ENCODE assay signal across 9 mouse cellular contexts in genomic region chr5:28464361-28465098, GRCm38 (mm10). TPM values are rescaled to one million over a fixed set of nuclear protein-coding genes. Genes with fewer than 3 reads are reported as not detected.
A peak's percentile ranks its signal among the peaks of the same experiment; 100 is the strongest.
DNase-seq lines count a peak whose midpoint lies in the region; ATAC-seq and TF ChIP-seq lines count a peak whose summit lies in the region.
"Had no signal": no experiment of that assay in that cellular context is flagged by ENCODE, and none has a peak within 500 bp of the region (broad histone marks: within the 10 kb centered on the region; RNA-seq: fewer than 3 reads in every experiment).

No protein-coding gene starts in this region.

- peak; percentile 33 to 34 for DNase-seq in left cerebral cortex, postnatal 25 days (ENCODE audit: low spot score in 2 of 2)
- DNase-seq in left cerebral cortex, adult 11 months (ENCODE audit: low spot score), result no peak
- DNase-seq in embryo, embryonic 10 days (ENCODE audit: low spot score), result peak; percentile 53
- DNase-seq in gastrocnemius, postnatal 25 days, result no peak

- ATAC-seq in hindbrain, embryonic 12.5 days (ENCODE audit: low FRiP score), result peak; percentile 33
- ATAC-seq in limb, embryonic 12.5 days (ENCODE audit: insufficient number of reproducible peaks, insufficient read depth, low FRiP score, low TSS enrichment, low read depth), result no peak
- ATAC-seq in activated CD4-positive, CD25-positive, alpha-beta regulatory T cell, adult 4 months, result no peak

- peaks cover 51% of the 10 kb centered on the region for H3K4me1 ChIP-seq in hindbrain, embryonic 12.5 days
- H3K4me1 ChIP-seq in limb, embryonic 12.5 days (replicated peaks), result peaks cover 52% of the 10 kb centered on the region
- H3K4me1 ChIP-seq in olfactory bulb, adult 2 months (ENCODE audit: control insufficient read depth, insufficient read depth, low read length), result peaks cover 16% of the 10 kb centered on the region

- H3K4me3 ChIP-seq in hindbrain, embryonic 12.5 days, result peak overlapping the region; percentile 51
- H3K4me3 ChIP-seq in limb, embryonic 12.5 days (replicated peaks), result peak overlapping the region; percentile 54
- peak overlapping the region; percentile 79 for H3K4me3 ChIP-seq in olfactory bulb, adult 2 months (ENCODE audit: insufficient read depth, low read depth, low read length)

- WGBS in hindbrain, embryonic 12.5 days, result under 1% methylated on average over 68 of the region's 76 CpGs
- WGBS in limb, embryonic 12.5 days, result under 1% methylated on average over 76 of the region's 76 CpGs
- under 1% methylated on average over 76 of the region's 76 CpGs for WGBS in olfactory bulb, adult 2 months

- no peak for TF ChIP-seq CTCF in olfactory bulb, adult 2 months (IDR thresholded peaks at IDR 0.05; ENCODE audit: insufficient read depth, low read depth, low read length)

- intact Hi-C loops in left cerebral cortex, postnatal 25 days (cut with DNase I), result loop anchor here (5.0 to 10.0 kb wide), 3 partner anchors 390 to 828 kb away; partner anchors contain the start of gene Rnf32

- peak overlapping the region; percentile 61 for H3K9ac ChIP-seq in hindbrain, embryonic 12.5 days
- H3K9ac ChIP-seq in limb, embryonic 12.5 days (replicated peaks), result 0 out of 2 replicates have a peak overlapping the region, but pooled peaks have one; percentile 48

- H3K27me3 ChIP-seq in hindbrain, embryonic 12.5 days, result peaks cover 100% of the 10 kb centered on the region
- H3K27me3 ChIP-seq in limb, embryonic 12.5 days, result peaks cover 100% of the 10 kb centered on the region

- peak overlapping the region; percentile 93 for H3K4me2 ChIP-seq in hindbrain, embryonic 12.5 days (replicated peaks)
- peak overlapping the region; percentile 93 for H3K4me2 ChIP-seq in limb, embryonic 12.5 days

- no peaks in the 10 kb centered on the region for H3K9me3 ChIP-seq in hindbrain, embryonic 12.5 days (replicated peaks)
- no peaks in the 10 kb centered on the region for H3K9me3 ChIP-seq in limb, embryonic 12.5 days

- no peak overlapping the region for H3K27ac ChIP-seq in hindbrain, embryonic 12.5 days
- no peak overlapping the region for H3K27ac ChIP-seq in limb, embryonic 12.5 days
- H3K27ac ChIP-seq in olfactory bulb, adult 2 months (ENCODE audit: insufficient read depth, low read depth, low read length), result peak overlapping the region; percentile 50; the same call in 1 of the 2 replicates
- H3K27ac ChIP-seq: macrophage had no signal

- no peak for TF ChIP-seq POLR2A in olfactory bulb, adult 2 months (IDR thresholded peaks at IDR 0.05; ENCODE audit: insufficient read depth, low read depth, low read length)

- H3K36me3 ChIP-seq in hindbrain, embryonic 12.5 days, result no peaks in the 10 kb centered on the region
- H3K36me3 ChIP-seq in limb, embryonic 12.5 days, result no peaks in the 10 kb centered on the region

RNA-seq across cellular contexts. Expression of gene Shh, which starts 2.5 kb away (rescaled TPM):
- 1 to 10 TPM; 3.1 to 3.5 TPM for total RNA-seq in left cerebral cortex, postnatal 25 days (2021)
- 4.7 and 5.6 TPM in 2 replicates for polyA plus RNA-seq in hindbrain, embryonic 12.5 days (2016; fragmentation: Nextera tagmentation; extraction: Ambion mirVana)
- 0.08 and 0.09 TPM in 2 replicates for polyA plus RNA-seq in limb, embryonic 12.5 days (2016; fragmentation: Nextera tagmentation; extraction: Ambion mirVana)
- polyA plus RNA-seq in olfactory bulb, adult 2 months (2012; ENCODE audit: insufficient read depth, insufficient read length, low replicate concordance, missing spikeins), result not detected in 2 replicates
- not detected for total RNA-seq in gastrocnemius, postnatal 25 days (2021)
- not detected for polyA plus RNA-seq in activated CD4-positive, CD25-positive, alpha-beta regulatory T cell, adult 4 months (2017; shearing (Covaris generic))
- polyA plus RNA-seq: macrophage had no signal

Comparison
In these comparisons a context has a peak if more than half of its experiments do, and no peak if none do; other contexts are left out.
1. DNase-seq: peak in left cerebral cortex, postnatal 25 days (2 of 2) and embryo, embryonic 10 days (single experiment); none in left cerebral cortex, adult 11 months (single experiment) and gastrocnemius, postnatal 25 days (single experiment).
2. Peak in every context shown above with its lines, with median percentiles within 50 percentile points of each other: H3K4me3 ChIP-seq.